Mouse (Mus musculus): ENCODE results near the gene Iqsec1.

Iqsec1 gene

GRCm38 (mm10) chr6:90706490-90706889 is 282.0 kb downstream of the Iqsec1 start:
- peak in 1 of 2 experiments; percentile 48 for DNase-seq (ENCODE audit: low spot score in 2 of 2)

- no peak for DNase-seq (ENCODE audit: low spot score in 2 of 2)
Observed at GRCm38 (mm10) chr6:90705738-90706137, 282.7 kb downstream of the Iqsec1 start.

- DNase-seq (ENCODE audit: low spot score in 2 of 2), result no peak
Observed at GRCm38 (mm10) chr6:90704705-90705344, 283.7 kb downstream of the Iqsec1 start.

GRCm38 (mm10) chr6:90703782-90704181 is 284.7 kb downstream of the Iqsec1 start:
- DNase-seq (ENCODE audit: low spot score in 2 of 2), result no peak

- DNase-seq (ENCODE audit: low spot score in 2 of 2), result no peak
Observed at GRCm38 (mm10) chr6:90702837-90703735, 285.4 kb downstream of the Iqsec1 start.

GRCm38 (mm10) chr6:90702197-90702596 is 286.3 kb downstream of the Iqsec1 start:
- DNase-seq (ENCODE audit: low spot score in 2 of 2), result no peak

GRCm38 (mm10) chr6:90701391-90701790 is 287.1 kb downstream of the Iqsec1 start:
- no peak for DNase-seq (ENCODE audit: low spot score in 2 of 2)

GRCm38 (mm10) chr6:90700737-90701136 is 287.7 kb downstream of the Iqsec1 start:
- no peak for DNase-seq (ENCODE audit: low spot score in 2 of 2)

GRCm38 (mm10) chr6:90700068-90700467 is 288.4 kb downstream of the Iqsec1 start:
- no peak for DNase-seq (ENCODE audit: low spot score in 2 of 2)

GRCm38 (mm10) chr6:90698843-90699242 is 289.6 kb downstream of the Iqsec1 start:
- no peak for DNase-seq (ENCODE audit: low spot score in 2 of 2)

- peak in 1 of 2 experiments; percentile 32 for DNase-seq (ENCODE audit: low spot score in 2 of 2)
Observed at GRCm38 (mm10) chr6:90695754-90696153, 292.7 kb downstream of the Iqsec1 start.

- no peak for DNase-seq (ENCODE audit: low spot score in 2 of 2)
Observed at GRCm38 (mm10) chr6:90692404-90692803, 296.1 kb downstream of the Iqsec1 start.

GRCm38 (mm10) chr6:90691935-90692334 is 296.6 kb downstream of the Iqsec1 start:
- no peak for DNase-seq (ENCODE audit: low spot score in 2 of 2)

- no peak for DNase-seq (ENCODE audit: low spot score in 2 of 2)
Observed at GRCm38 (mm10) chr6:90689500-90689899, 299.0 kb downstream of the Iqsec1 start.

GRCm38 (mm10) chr6:90688742-90689141 is 299.7 kb downstream of the Iqsec1 start:
- DNase-seq (ENCODE audit: low spot score in 2 of 2), result no peak

GRCm38 (mm10) chr6:90688003-90688402 is 300.5 kb downstream of the Iqsec1 start:
- DNase-seq (ENCODE audit: low spot score in 2 of 2), result no peak

- no peak for DNase-seq (ENCODE audit: low spot score in 2 of 2)
Observed at GRCm38 (mm10) chr6:90686812-90687211, 301.7 kb downstream of the Iqsec1 start.

- DNase-seq (ENCODE audit: low spot score in 2 of 2), result no peak
Observed at GRCm38 (mm10) chr6:90683831-90684532, 304.5 kb downstream of the Iqsec1 start.

- no peak for DNase-seq (ENCODE audit: low spot score in 2 of 2)
Observed at GRCm38 (mm10) chr6:90680401-90680800, 308.1 kb downstream of the Iqsec1 start.

- DNase-seq (ENCODE audit: low spot score in 2 of 2), result no peak
Observed at GRCm38 (mm10) chr6:90678759-90679158, 309.7 kb downstream of the Iqsec1 start.

GRCm38 (mm10) chr6:90668693-90669092 is 319.8 kb downstream of the Iqsec1 start:
- DNase-seq (ENCODE audit: low spot score in 2 of 2), result no peak

GRCm38 (mm10) chr6:90663736-90664135 is 324.7 kb downstream of the Iqsec1 start:
- DNase-seq (ENCODE audit: low spot score in 2 of 2), result no peak
